Mouse (Mus musculus) cerebellum, adult 11 months (tissue): ENCODE results near the gene Duxf3.
"Not testable (repeated sequence)": the region's sequence is repeated elsewhere in the genome, so short reads cannot be mapped to it uniquely, and the experiment has no call there.

Experiments
- DNase-seq: peaks from one replicate; pipeline ENCODE4 v3.0.0; 2022

The Duxf3 gene

GRCm38 (mm10) chr10:58221571-58221970 is 10.9 kb downstream of the Duxf3 start:
- not testable (repeated sequence) for DNase-seq

GRCm38 (mm10) chr10:58220726-58221125 is 11.7 kb downstream of the Duxf3 start:
- no peak for DNase-seq

GRCm38 (mm10) chr10:58217366-58217765 is 15.1 kb downstream of the Duxf3 start:
- DNase-seq, result no peak

- DNase-seq, result no peak
Measured at GRCm38 (mm10) chr10:58215353-58215752, 17.1 kb downstream of the Duxf3 start.

- DNase-seq, result no peak
Measured at GRCm38 (mm10) chr10:58214934-58215333, 17.5 kb downstream of the Duxf3 start.

GRCm38 (mm10) chr10:58214497-58214896 is 18.0 kb downstream of the Duxf3 start:
- DNase-seq, result no peak

GRCm38 (mm10) chr10:58212230-58212629 is 20.2 kb downstream of the Duxf3 start:
- DNase-seq, result no peak

GRCm38 (mm10) chr10:58211213-58211612 is 21.3 kb downstream of the Duxf3 start:
- DNase-seq, result no peak

GRCm38 (mm10) chr10:58210514-58210913 is 22.0 kb downstream of the Duxf3 start:
- no peak for DNase-seq

- no peak for DNase-seq
Measured at GRCm38 (mm10) chr10:58209710-58210467, 22.6 kb downstream of the Duxf3 start.

- DNase-seq, result no peak
Measured at GRCm38 (mm10) chr10:58206639-58207404, 25.7 kb downstream of the Duxf3 start.

- no peak for DNase-seq
Measured at GRCm38 (mm10) chr10:58205986-58206385, 26.5 kb downstream of the Duxf3 start.
